Mouse (Mus musculus): ENCODE measurements around the gene Csrp2. TPM values are rescaled to one million over a fixed set of nuclear protein-coding genes. Genes with fewer than 3 reads are reported as not detected.

Csrp2 gene
- total RNA-seq, 4 experiments from 2014 or later = 17.3 to 22.3 (median 21.3) TPM

GRCm38 (mm10) chr10:110931161-110931912 lies 11.7 kb downstream of the Csrp2 start:
- DNase-seq (ENCODE audit: low spot score) = no peak

DNA sequence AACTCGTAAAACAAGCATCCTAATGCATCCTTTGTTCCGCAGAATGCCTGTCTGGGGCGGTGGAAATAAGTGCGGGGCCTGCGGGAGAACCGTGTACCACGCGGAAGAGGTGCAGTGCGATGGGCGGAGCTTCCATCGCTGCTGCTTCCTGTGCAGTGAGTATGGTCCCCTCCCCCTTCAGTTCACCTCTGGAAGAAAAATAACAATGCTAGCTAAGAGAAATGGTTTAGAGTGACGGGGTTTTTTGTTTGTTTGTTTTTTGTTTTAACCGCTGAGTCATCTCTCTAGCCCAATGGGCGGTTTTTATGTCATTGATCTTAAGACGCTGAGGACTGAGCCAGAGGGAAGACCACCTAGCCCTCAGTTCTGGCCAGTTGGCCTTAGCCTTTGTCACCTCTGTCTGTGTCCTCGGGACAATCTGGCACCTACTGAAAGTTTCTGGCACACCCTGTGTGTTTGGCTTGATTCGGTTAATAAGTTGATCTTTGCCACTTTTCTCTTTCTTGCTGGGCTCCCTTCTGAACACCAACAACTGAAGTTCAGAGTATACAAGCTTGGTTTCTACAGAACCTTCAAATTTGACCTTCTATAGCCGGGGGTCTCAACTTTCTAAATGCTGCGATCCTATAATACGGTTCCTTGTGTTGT lies 12.4 kb downstream of the Csrp2 start:
- DNase-seq (ENCODE audit: low spot score) = no peak

- no peak for DNase-seq (ENCODE audit: low spot score)
These were observed 14.0 kb downstream of the Csrp2 start for GRCm38 (mm10) chr10:110933584-110933983.

DNA sequence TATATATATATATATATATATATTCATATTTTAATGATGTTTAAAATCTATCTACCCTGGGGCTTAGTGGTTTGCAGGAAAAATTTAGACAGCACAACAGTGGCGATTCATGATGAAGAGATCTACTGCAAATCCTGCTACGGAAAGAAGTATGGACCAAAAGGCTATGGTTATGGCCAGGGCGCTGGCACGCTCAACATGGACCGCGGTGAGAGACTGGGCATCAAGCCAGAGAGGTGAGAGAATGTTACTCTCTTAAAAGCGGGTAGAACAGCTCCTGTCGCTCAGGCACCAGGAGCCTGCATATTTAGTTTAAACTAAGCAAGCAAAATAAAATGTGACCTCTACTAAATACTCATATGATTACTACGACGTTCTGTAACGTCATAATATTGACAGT lies 15.5 kb downstream of the Csrp2 start:
- DNase-seq (ENCODE audit: low spot score) = no peak

- no peak for DNase-seq (ENCODE audit: low spot score)
These were observed 16.1 kb downstream of the Csrp2 start for GRCm38 (mm10) chr10:110935669-110936068.

- no peak for DNase-seq (ENCODE audit: low spot score)
These were observed 18.8 kb downstream of the Csrp2 start for GRCm38 (mm10) chr10:110938361-110938760.

- no peak for DNase-seq (ENCODE audit: low spot score)
These were observed 19.4 kb downstream of the Csrp2 start for GRCm38 (mm10) chr10:110938841-110939549.

DNA sequence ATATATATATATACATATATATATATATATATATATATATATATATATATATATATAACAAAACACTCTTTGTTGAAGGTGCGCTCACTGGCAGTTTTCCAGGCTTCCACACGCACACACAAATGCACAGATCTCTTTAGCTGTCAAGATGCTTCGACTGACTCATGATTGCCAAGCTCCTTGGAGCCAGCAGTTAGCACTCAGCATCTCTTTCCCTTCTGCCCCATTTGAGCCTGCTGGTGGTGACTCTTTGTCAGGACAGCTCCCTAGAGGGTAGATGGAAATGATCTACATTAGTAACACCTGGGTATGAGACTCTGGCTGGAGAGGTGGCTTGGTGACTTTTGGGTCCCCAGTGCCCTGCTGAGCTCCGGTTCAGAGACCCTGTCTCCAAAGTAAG lies 20.1 kb downstream of the Csrp2 start:
- no peak for DNase-seq (ENCODE audit: low spot score)

DNA sequence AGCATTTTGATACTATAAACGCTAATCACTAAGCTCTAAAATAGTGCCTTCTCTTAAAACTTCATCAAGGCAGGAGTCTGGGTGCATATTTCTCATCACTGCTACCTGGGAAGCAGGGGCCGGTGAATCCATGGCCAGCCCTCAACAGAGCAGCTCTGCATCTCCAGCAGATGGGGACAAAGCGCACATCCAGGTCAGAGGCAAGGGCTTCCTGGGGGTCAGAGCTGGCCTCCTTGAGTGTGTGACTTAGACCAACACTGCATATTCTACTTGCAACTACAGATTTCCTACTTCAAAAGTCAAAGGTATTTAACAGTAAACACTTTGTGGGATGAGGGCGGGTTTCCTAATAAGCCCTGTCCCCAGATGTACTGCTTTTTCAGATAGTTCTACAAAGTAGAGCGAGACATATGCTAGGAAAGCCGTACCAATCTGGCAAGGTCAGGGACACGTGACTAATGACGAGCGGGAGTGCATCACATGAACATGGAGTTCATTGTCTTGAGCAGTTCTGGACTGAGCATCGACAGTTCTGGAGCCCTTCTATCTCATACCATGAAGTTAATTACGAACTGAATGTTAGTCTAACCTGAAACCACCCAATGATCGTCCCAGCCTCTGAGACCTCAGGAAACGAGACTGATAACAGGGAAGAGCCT lies 21.3 kb downstream of the Csrp2 start:
- DNase-seq (ENCODE audit: low spot score) = no peak

DNA sequence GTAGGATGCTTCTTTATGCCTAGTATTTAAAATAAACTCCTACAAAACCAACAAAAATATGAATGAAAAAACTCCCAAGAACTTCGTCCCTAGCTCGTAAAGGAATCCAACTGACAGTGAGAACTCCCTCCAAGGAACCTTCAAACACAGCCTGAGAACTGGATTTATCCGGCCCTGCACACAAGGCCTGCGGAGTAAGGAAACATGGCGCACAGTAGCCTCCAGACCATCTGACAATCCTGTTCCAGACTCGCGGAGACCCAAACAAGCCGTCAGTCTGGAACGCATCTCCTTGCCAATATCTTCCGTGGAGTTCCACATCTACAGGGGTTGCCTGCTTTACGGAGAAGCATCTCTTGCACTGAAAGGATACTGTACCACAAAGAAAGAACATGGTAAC lies 22.4 kb downstream of the Csrp2 start:
- DNase-seq (ENCODE audit: low spot score) = no peak

GRCm38 (mm10) chr10:110942806-110943205 lies 23.2 kb downstream of the Csrp2 start:
- no peak for DNase-seq (ENCODE audit: low spot score)

DNA sequence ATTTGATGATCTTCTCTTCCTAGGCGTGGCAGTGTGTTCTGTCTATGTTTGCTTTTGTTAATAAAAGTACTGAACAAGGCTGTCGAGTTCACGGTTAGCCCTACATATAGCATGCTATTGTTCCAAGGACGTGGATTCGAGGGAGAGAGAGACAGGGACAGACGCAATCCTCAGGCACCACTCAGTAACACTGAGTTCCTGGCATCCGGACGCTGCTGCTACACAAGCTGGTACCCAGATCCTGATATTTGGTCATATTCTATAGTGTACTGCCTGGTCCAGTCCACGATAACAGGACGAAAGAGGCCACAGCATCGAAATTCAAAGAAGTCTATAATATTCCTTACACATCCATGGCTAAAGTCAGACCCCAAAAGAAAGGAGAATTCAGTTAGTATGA lies 24.6 kb downstream of the Csrp2 start:
- no peak for DNase-seq (ENCODE audit: low spot score)

DNA sequence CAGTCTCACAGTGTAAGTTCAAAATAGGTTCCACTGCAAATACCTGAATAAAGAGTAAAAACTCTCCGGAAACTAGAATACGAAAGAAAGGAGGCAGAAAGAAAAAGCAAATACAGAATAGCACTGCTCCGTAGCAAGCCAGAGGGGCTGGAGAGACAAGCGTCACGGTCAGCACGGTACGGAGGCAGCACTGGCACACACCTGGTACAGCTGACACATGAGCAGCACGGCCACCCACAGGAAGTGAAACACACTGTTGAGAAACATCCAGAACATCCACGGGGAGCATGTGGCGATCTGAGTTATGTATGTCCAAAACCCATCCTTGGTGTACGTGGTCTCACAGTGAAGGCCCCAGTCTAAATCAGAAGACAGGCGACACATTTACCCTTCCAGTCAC lies 26.4 kb downstream of the Csrp2 start:
- no peak for DNase-seq (ENCODE audit: low spot score)

GRCm38 (mm10) chr10:110947574-110947973 lies 28.0 kb downstream of the Csrp2 start:
- DNase-seq (ENCODE audit: low spot score) = no peak

DNA sequence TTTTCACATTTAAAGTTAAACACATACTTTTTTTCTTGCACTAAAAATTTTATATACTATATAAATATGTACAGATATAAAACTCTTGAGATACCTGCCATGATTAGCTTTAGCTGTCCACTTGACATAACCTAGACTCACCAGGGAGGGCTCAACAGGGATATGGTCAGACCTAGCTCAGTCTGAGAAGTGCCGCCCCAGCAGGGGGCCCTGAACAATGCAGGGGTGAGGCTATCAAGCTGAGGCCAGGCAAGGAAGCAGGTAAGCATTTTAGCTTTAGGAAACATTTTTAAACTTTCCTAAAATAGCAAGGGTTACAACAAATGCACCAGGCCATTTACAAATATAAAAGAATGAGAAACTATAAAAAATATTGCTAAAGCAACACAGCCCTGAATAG lies 31.5 kb downstream of the Csrp2 start:
- no peak for DNase-seq (ENCODE audit: low spot score)

DNA sequence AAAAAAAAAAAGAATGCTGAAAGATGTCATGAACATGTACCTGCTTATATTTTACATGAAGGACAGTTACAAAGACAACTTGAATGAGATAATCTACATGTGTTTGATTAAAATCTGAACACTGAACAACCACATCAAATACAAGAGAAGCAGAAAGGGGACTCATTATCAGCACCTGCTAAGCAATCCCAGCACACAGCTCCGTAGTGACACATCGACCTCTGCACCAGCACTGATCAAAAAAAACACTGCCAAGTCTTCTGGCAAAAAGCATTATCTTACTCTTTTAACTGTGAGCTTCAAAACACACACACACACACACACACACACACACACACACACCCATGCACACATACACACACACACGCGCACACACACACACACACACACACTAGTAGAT lies 32.2 kb downstream of the Csrp2 start:
- DNase-seq (ENCODE audit: low spot score) = no peak

DNA sequence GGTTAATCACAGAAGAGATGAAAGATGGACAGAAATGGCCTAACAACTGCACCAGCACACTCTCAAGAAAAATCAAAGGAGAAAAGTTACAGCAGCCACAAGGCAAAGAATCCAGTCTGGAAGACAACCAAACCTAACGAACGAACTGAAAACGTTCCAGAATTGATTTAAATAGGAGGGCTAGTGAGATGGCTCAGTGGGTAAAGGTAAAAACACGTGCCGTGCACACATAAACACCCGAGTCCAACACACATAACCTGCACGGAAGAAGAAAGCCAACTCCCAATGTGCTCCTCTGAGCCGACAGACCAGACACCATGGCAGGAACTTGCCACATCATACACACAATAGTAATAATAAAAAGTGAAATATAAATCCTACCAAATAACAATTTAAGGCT lies 32.7 kb downstream of the Csrp2 start:
- DNase-seq (ENCODE audit: low spot score) = no peak

GRCm38 (mm10) chr10:110952937-110953451 lies 33.4 kb downstream of the Csrp2 start:
- peak; percentile 91 for DNase-seq (ENCODE audit: low spot score)

DNA sequence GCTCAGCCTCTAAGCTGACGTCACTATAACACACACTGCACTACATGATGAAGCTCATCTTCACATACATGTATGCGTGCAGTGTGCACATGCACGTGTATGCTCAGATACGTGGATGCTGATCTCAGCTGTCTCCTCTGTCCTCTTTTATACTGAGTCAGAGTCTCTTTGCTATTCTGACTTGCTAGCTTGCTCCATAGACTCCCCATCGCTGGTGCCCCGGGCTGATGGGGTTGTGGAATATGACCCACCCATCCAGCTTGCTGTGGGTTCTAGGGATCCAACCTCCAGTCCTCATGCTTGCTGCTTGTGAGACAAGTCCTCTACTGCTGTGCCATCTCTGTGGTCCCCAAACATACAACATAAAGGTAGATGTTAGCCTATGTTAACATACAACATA lies 39.3 kb downstream of the Csrp2 start:
- no peak for DNase-seq (ENCODE audit: low spot score)

- no peak for DNase-seq (ENCODE audit: low spot score)
These were observed 40.2 kb downstream of the Csrp2 start for GRCm38 (mm10) chr10:110959781-110960180.

GRCm38 (mm10) chr10:110960841-110961240 lies 41.3 kb downstream of the Csrp2 start:
- DNase-seq (ENCODE audit: low spot score) = no peak

DNA sequence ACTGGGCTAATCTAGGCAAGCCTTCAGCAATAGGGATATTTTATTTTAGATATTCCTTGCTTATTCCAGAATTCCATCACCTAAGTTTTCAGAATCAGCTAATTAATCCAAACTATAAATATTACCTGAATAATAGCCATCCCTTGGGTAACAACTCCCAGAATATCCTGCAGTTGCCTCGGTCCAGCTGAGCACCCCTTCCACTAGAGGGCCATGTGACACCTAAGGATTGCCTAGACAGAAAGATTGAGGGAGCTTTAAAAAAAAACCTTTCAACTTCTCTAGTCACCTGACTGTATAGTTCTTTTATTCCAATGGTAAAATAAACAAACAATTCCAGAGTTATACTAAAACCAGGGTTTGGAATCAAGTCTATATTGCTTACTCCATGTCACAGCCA lies 42.6 kb downstream of the Csrp2 start:
- no peak for DNase-seq (ENCODE audit: low spot score)
